Mouse (Mus musculus) MN1 (cell line): Measurements from ENCODE around the gene Myo19.

ENCODE experiments used
- DNase-seq: peaks from one replicate; pipeline ENCODE4 v3.0.0-alpha.2; 2016; ENCODE audit warnings: low spot score

Gene Myo19

DNA sequence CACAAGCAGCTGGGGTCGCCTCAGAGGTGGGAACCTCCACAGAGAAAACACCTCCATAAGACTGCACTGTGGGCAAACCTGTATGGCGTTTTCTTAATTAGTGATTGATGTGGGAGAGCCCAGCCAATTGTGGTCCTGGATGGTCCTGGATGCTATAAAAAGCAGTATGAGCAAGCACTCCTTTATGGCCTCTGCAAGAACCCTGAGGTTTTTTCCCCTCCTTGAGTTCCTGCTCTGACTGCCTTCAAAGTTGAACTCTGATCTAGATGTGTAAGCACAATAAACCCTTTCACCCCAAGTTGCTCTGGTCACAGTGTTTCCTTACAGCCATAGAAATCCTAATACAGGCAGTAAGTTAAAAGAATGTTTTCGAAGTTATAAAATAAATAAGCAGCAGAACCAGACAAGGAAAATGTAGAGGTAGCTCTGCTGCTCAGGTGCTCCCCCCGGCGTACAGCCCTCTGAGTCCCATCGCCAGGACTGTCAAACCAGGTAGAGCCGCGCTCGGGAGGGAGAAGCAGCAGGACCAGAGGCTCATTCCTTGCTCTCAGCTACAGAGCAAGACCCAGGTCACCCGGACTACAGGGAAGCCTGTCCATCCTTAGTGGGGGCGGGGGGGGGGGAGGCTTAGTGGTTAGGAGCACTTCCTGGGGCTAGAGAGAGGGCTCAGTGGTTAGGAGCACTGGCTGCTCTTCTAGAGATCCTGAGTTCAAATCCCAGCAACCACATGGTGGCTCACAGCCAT is 7.0 kb downstream of the Myo19 start:
- DNase-seq, result no peak

DNA sequence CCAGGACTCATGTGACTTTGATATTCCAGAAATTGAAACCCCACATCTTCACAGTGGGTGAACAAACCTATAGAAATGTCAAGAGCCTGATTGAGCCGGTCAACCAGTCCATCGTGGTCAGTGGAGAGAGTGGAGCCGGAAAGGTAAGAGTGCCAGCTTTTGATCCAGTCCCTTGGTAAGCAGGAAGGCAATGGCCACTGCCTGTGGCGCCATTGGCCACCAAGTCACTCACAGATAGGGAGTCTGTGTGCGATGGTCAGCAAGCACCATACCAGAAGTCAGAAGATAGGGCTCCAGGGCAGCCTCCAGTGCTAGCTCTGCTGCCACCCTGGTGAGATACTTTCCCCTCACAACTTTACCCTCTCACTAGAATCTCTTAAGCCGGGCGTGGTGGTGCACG is 8.1 kb downstream of the Myo19 start:
- no peak for DNase-seq

DNA sequence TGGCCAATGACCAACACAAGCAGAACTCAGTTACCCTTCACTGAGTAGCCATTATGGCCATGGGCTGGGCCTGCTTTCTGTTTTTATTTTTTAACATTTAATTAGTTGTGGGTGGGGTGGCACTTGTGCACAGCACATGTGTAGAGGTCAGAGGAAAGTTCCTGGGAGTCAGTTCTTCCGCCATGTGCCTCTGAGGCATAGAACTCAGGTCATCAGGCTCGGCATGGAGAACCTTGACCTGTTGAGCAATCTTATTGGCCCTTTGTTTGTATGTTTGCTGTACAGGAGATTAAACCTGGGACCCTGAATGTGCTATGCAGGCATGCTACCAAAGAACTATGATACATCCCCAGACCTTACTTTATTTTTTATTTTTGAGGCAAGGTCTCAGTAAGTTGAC is 9.5 kb downstream of the Myo19 start:
- no peak for DNase-seq

DNA sequence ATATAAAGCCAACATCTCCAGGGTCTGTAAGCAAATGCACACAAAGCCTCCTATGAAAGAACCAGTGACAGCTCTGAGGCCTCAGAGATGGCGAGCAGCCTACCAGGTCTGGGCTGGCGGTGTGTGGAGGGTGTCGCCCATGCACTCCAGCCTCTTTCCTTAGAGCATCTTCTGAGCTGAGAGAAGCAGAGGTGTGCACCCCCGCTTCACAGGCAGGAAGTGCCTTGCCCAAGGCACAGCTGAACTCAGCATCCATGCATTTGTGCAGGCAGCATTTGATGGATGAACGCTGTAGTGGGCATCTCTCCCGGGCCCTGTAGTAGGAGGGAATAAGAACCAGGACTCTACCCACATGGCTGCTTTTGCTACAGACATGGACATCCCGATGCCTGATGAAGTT is 11.8 kb downstream of the Myo19 start:
- DNase-seq, result no peak

DNA sequence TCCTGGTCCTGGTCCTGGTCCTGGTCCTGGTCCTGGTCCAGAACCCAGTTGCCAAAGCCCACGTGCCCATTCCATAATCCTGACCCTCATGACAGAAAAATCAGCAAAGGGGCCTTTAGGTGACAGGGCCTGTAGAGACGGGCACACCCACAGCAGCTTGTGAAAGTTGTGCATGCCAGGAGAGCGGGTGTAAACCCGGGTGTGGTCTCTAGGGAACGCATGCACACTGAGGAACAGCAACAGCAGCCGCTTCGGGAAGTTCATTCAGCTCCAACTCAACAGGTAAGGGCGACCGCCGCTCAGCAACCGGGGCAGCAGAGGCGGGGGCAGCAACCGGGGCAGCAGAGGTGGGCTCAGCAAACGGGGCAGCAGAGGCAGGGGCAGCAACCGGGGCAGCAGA is 13.2 kb downstream of the Myo19 start:
- no peak for DNase-seq

DNA sequence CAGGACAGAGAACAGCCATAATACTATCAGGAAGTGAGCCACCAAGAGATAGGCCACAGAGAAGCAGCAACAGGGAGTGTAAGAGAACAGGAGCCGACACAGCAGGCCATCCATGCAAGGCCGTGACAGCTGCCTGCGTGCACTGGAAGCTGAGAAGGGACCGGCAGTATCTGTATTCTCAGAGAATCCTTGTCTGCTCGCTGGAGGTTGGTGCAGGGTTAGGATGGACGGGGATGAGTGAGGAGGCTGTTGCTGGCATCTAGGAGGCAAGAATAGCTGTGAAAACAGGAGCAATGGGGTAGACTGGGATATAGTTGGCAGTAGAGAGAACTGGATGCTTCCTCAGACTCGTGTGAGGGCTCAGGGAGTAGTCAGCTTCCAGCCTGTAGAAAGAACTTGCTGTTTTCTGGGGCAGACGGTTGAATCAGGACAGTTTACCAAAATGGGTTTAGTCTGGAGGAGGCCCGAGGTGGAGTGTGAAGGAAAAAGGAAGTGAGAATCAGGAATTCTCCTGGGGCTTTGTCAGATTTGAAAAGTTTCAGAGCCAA is 24.7 kb downstream of the Myo19 start:
- DNase-seq, result no peak

DNA sequence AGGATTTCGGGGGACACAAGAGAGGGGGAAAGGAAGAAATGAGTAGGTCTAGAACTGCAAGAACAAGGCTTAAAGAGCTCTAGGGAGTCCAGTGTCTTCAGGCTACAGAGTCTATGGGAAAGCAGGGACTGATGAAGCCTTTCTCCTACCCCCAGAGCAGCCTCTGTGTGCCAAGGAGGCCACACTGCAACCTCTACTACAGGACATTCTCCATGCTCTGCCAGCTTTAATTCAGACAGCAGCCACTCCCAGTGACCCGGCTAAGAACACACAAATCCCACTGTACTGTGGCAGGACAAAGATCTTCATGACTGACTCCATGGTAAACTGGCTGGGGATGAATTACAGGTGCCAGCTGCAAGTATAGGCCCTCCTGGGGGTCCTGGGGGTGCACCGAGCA is 27.1 kb downstream of the Myo19 start:
- DNase-seq, result no peak

DNA sequence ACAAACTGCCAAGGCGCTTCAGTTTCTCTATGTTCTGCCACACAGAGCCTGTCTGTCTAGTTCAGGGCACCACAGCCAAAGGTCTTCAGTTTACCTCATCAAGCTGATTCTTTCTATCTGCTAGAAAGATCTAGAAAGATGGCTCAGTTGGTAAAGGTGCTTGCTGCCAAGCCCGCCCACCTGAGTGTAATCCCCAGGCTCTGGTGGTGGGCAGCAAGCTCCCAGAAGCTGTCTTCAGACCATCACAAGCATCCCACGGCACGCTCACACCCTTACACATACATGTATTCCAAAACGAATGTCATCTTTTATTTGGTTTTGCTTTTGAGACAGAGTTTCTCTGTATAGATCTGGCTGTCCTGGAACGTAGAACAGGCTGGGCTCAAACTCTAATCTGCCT is 28.5 kb downstream of the Myo19 start:
- no peak for DNase-seq

DNA sequence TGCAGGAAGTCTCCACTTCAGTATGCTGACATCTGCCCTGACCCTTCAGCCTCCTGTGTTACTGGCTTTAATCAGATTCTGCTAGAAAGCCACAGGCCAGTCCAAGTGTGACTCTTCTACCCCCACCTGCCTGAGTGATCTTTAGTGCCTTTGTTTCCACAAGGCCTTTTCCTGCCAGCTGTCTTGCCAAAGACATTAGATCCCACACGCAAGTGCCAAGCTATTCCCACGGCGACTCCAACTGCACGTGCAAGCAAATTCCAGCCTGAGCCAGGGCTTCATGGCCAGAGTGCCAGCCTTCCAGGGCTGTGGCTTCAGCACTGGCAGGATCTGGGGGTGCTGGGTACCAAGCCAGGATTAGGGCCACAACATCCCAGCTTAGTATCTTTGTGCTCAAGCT is 30.5 kb downstream of the Myo19 start:
- peak; percentile 42 for DNase-seq

DNA sequence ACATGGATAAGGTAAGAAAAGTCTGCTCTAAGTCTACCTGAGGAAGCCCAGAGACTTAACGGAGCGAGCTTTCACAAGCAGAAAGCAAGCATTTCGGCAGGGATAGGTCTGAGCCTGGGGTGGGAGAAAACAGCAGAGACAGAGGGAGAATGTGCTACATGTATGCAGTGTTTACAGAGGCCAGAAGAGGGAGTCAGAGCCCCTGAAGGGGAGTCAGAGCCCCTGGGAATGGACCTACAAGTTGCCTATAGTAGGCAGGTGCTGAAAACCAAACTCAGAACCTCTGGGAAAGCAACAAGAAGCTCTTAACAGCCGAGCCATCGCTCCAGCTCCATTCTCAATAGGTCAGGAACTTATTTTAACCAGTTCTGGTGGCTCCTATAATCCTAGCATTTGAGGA is 34.7 kb downstream of the Myo19 start:
- DNase-seq, result peak; percentile 18

DNA sequence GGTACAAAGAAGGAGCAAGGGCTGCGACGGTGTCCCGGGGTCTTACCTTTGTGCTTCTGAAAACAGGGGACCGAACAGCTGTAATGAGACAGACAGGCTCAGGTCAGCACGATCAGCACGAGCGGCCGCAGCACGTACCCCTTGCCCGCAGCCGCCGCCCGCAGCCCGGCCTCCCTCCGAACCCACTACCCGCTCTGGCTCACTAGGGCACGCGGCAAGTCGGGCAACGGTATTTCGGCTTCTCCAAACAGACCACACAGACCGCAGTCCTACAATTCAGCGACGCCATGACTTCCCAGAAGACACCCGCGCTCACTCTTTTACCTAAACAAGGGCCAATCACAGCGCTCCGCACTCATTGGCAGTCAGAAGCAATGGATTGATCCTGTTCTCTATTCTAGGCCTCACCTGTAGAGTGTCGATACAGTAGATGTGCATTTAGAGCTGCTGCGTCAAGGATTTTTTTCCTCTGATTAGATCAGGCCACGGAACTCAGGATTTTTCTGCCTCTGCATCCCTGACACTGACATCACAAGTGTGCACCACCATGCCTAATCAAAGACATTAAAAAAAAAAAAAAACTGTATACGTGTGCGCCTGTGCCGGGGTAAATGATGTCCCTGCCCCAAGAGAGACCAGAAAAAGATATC is 36.2 kb downstream of the Myo19 start, which contains the start of gene Znhit3:
Gene Znhit3, minus strand, starts transcription at position 314 of the 650 bp plus-strand sequence.
- peak; percentile 93 for DNase-seq

DNA sequence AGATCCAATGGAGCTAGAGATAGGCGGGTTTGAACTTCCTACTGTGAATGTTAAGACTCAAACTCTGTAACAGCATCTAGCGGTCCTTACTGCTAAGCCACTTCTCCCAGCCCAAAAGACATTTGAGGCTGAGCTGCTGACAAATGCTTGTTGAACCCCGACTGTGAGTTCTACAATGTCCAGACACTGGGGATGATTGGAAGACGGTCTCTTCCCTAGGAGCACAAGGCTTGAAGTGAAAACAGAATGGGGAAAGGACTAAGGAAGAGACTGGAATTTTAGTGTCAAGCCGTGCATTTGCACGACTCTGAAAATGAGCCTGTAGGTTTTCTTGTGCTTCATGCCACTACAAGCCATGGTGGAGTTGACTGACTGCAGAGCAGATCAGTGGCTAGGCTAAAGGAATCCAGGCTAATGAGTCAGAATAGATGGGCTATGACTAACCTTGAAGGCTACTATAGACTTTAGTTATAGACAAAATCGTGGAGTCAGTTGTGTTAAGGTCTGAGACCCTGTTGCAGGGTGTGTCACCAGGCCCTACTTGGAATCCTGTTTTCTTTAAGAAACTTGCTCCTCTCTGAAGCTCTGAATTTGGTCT is 36.9 kb downstream of the Myo19 start:
- DNase-seq, result peak; percentile 23

DNA sequence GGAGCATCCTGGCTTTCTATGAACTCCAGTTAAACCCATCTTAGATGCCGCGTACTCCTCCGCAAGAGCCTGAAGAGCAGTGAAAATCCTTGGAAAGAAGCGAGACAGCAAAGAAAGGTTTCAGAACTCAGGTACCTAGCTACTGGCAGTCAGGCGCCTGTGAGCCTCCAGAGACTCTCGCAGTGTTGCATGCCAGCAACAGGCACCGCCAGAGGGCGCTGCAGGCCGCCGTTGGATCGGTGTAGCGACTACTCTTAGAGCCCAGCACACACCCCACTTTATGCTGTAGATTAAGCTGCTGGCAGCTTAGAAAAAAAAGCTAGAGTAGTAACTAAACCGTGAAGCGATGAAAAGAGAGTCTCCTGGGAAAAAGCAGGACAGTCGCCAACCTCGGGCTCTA is 38.5 kb downstream of the Myo19 start:
- DNase-seq, result peak; percentile 85

DNA sequence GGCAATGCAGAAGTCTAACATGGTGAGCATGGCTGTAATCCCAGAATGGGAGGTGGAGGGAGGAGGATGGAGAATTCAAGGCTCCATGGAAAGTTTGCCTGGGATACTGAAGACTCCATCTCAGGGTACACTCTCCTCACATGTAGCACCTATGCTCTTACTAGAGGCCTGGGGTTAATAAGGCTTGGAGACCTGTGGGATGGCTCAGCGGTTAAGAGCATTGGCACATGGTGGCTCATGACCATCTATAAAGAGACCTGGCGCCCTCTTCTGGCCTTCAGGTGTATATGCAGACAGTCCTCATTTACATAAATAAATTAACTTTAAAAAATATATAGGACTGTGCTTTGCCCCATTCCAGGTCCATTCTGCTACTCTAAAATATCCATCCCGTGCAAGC is 39.3 kb downstream of the Myo19 start:
- peak; percentile 53 for DNase-seq

DNA sequence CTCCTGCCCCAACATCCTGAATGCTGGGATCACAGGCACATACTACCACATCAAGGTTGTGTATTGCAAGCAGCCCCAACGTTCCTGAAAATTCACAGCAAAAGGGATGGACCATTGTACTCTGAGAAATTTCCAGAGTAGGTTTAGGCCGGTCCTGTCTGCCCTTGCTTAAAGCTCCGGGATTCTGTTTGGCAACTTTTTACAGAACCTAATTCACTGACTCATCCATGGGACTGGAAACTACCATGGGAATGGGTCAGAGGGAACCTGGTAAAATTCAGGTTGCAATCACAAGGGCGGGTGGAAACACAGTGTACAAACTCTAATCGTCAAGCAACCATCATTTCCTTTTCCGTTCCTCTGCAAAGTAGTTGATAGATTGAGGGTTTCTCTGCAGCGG is 40.0 kb downstream of the Myo19 start:
- no peak for DNase-seq

DNA sequence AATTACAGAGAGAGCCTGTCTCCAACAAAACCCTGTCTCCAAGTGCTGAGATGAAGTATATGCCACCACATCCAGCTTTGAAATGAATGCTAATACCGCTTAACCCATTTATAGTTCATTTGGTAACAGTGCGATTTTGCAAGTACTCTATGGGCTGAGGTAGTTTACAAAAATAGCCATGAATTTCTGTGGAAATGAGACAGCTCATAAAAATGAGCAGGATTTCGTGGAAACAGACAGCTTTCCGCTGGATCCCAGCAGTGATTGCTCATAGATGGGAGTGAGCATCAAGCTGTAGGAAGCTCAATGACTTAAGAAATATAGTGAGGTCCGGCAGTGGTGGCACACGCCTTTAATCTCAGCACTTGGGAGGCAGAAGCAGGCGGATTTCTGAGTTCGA is 41.0 kb downstream of the Myo19 start:
- no peak for DNase-seq

DNA sequence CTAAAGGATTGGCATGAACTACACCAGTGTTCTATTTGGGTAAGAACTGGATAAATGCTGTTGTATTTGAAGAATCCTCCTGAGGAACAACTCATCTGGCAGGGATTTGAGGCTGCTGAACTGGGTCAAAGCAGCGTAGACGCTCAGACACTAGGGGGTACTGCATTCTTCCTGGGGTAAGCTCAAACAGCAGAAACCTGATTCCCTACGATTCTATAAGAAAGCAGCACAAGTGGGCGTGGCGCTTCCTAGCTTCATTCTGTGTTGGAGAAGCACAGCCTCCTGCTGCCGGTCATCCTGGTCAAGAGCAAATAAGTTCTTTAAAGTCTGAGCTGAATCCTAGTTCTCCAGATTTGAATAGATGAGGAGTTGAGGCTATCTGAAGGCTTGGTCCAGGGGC is 52.3 kb downstream of the Myo19 start:
- no peak for DNase-seq

DNA sequence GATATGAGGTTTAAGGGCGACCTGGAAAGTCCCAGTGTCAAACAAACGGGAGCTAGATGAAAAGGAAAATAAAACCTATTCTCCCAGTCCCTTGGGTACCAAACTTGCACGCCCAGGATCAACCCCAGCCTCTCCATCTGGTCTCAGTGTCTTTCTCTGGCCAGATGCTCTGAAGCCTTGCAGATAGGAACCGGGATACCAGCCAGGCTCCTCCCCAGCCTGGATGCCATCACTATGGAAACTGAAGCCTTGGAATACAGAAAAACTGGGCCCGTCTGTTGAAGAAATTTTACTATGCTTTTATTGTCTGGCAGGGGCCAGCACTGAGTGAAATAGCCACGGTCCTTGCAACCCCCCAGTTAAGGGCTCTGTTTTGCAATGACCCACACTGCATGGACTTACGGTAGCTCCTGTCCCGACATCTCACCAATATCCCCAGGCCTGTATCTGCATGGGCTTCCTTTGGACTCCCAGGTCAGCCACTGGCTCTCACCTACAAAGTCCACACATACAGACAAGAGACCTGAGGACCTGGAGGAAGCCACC is 59.6 kb downstream of the Myo19 start:
- DNase-seq, result peak; percentile 78

DNA sequence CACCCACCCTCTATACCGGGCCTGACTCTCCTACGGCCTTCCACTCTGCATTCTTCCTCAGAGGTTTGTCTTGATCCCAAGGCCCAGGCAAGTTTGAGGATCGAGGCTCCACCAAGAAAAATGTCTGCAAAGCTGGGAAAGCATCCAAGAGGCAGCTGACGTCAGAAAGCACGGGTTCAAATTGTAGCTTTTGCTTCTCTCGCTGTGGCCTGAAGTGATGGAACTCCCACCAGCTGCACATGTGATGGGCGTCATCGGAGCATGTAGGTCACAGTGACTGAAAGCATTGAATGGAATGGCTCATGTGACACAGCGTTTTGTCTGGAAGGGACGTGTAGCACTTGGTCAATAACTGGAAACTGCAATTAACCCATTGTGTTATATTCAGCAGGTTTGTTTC is 60.2 kb downstream of the Myo19 start:
- no peak for DNase-seq

DNA sequence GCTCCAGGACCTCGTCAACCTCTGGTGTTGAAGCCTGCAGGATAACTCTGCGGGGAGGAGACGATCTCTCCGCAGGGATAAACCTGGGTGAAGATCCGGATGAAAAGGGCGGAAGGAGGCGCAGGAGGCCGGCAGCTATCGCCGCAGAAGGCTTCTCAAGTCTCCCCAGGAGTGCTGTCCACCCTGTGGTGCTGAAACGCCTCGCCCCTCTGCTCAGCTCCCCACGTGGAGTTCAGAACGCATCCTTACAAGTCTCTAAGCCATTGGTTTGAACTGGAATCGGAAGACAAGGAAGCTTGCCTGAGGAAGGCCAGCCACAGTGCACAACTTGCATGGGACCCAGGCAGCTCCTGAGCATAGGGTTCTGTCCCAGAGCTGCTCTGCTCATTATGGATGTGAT is 64.0 kb downstream of the Myo19 start:
- DNase-seq, result no peak

DNA sequence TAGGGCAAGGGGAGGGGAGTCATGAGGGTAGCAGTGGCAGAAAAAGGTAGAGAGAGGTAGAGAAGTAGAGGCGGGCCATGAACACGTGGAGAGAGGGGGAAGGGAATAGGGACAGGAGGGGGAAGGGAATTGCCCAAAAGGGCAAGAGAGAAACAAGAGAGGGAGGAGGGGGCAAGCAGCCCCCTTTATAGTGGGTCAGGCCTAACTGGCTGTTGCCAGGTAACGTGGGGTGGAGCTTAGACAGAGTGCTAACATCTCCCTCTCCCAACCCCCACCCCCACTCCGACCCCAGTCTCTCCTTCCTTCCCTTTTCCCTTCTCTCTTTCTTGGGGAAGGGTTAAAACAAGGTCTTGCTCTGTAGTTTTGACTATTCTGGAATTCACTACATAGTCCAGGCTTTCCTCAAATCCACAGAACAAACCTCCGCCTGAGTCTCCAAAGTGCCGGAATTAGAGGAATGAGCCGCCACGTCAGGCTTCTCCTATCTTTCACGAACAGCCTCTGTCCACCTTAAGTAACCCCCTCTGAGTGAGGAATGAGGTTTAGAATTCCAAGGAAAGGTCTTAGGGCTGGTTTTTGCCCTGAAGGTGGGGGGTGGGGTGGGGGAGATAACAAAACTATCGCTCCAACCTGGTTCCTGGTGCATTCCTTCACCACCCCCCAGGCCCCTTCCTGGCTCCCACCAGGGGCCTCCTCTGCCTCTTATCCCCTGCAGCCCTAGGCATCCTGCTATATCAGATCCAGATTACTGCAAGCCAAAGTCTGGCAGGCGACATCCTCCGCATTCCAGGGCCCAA is 64.9 kb downstream of the Myo19 start:
- DNase-seq, result no peak

DNA sequence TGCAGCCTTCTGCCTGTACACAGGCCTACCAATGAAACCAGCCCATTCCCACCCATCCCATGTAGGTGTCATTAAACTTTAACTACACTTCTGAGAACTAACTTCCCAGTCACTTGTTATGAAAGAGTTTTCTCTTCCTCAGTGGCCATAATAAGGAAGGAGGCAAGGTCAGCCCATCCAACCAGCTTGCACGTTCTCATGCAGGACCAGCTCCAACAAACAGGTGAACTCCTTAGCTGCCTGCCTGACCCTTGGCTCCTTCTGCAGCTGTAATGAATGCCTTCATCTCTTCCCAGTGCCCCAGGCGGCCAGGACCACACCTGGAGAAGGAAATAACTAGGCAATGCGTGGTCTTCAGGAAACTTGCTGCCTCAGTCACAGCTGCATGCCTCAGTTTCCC is 65.9 kb downstream of the Myo19 start:
- no peak for DNase-seq
